Mouse (Mus musculus): ENCODE results near the gene Cnnm1.

Gene Cnnm1

GRCm38 (mm10) chr19:43511621-43512620, 71.7 kb downstream of the Cnnm1 start:
- no peak for DNase-seq

- DNase-seq: no peak
Observed at GRCm38 (mm10) chr19:43513874-43514273, 73.6 kb downstream of the Cnnm1 start.

GRCm38 (mm10) chr19:43515668-43516396, 75.6 kb downstream of the Cnnm1 start:
- no peak for DNase-seq

- no peak for DNase-seq
Observed at GRCm38 (mm10) chr19:43516397-43517035, 76.3 kb downstream of the Cnnm1 start.

- DNase-seq: no peak
Observed at GRCm38 (mm10) chr19:43517320-43517719, 77.1 kb downstream of the Cnnm1 start.

GRCm38 (mm10) chr19:43517808-43518207, 77.6 kb downstream of the Cnnm1 start:
- no peak for DNase-seq

GRCm38 (mm10) chr19:43518261-43518660, 78.0 kb downstream of the Cnnm1 start:
- DNase-seq: no peak

- no peak for DNase-seq
Observed at GRCm38 (mm10) chr19:43519226-43519625, 79.0 kb downstream of the Cnnm1 start.

- peak in 1 of 2 experiments; percentile 25 for DNase-seq
Observed at GRCm38 (mm10) chr19:43520402-43520801, 80.2 kb downstream of the Cnnm1 start.

- no peak for DNase-seq
Observed at GRCm38 (mm10) chr19:43521362-43521761, 81.1 kb downstream of the Cnnm1 start.

GRCm38 (mm10) chr19:43521996-43522395, 81.8 kb downstream of the Cnnm1 start:
- no peak for DNase-seq

- peak; percentile 75 to 77 for DNase-seq
Observed at GRCm38 (mm10) chr19:43523551-43523950, 83.3 kb downstream of the Cnnm1 start.

- peak; percentile 92 to 95 for DNase-seq
Observed at GRCm38 (mm10) chr19:43524187-43525103, 84.2 kb downstream of the Cnnm1 start, which contains the start of gene Got1. TSS of gene Got1 (minus strand) at chr19:43524605.

- no peak for DNase-seq
Observed at GRCm38 (mm10) chr19:43525104-43525482, 84.9 kb downstream of the Cnnm1 start.

GRCm38 (mm10) chr19:43525566-43525965, 85.3 kb downstream of the Cnnm1 start:
- DNase-seq: no peak

- no peak for DNase-seq
Observed at GRCm38 (mm10) chr19:43526025-43526424, 85.8 kb downstream of the Cnnm1 start.

GRCm38 (mm10) chr19:43527131-43527530, 86.9 kb downstream of the Cnnm1 start:
- no peak for DNase-seq

GRCm38 (mm10) chr19:43528056-43528587, 87.9 kb downstream of the Cnnm1 start:
- no peak for DNase-seq

GRCm38 (mm10) chr19:43530197-43530770, 90.0 kb downstream of the Cnnm1 start:
- DNase-seq: peak; percentile 71 to 74

- DNase-seq: peak; percentile 39 to 43
Observed at GRCm38 (mm10) chr19:43530921-43531320, 90.7 kb downstream of the Cnnm1 start.

- no peak for DNase-seq
Observed at GRCm38 (mm10) chr19:43535372-43535771, 95.1 kb downstream of the Cnnm1 start.
